Mouse (Mus musculus) stomach, postnatal 0 days (tissue): ENCODE data around the gene Eif4e.

Source experiments
- CTCF ChIP-seq: IDR thresholded peaks from 2 replicates; pipeline ENCODE4 v1.5.1; 2016; ENCODE audit warnings: antibody characterized with exemption, low read depth, mild to moderate bottlenecking, moderate library complexity
- EP300 ChIP-seq: optimal IDR thresholded peaks from 2 replicates; pipeline ENCODE3; 2016; ENCODE audit warnings: antibody characterized with exemption

DNA sequence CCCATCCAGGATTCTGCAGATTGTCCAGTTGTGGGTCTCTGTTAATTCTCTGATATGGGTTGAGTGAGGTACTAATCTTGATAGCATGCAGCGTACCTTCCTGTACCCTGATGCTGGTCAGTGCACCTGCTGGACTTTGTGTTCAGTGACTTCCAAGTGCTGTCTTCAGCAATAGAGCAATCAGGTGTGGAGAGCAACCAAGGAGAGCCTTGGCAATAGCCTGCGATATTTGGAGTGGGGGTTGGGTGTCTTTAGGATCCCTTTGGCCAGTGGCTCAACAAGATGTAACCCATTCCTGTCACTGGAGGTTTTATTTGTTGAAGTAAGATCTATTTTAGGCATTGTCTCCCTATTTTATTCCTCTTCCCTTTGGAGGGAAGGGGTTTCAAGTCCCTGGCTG lies 10.1 kb downstream of the Eif4e start:
- TF ChIP-seq EP300 (no peak), CTCF (no peak)
